Mouse (Mus musculus): ENCODE results near the gene Psmd6.

GRCm38 (mm10) chr14:14120230-14121096, at the start of gene Psmd6:
- TF ChIP-seq UBTF (IDR thresholded peaks at IDR 0.05; ENCODE audit: low read depth, low read length), result no peak
- TF ChIP-seq ZKSCAN1 (IDR thresholded peaks at IDR 0.05; ENCODE audit: borderline replicate concordance, low read depth, low read length), result no peak
- peak; percentile 58 to 96; a peak in 3 of 4 replicates for TF ChIP-seq CTCF (conservative IDR thresholded peaks at IDR 0.05 in 1 of 2, IDR thresholded peaks at IDR 0.05 in 1 of 2; ENCODE audit: low read depth in 2 of 2, low read length in 2 of 2)
- TF ChIP-seq GABPA (IDR thresholded peaks at IDR 0.05; ENCODE audit: insufficient replicate concordance, low read depth, low read length), result peak; percentile 57; the same call in 1 of the 2 replicates
- TF ChIP-seq MAZ (IDR thresholded peaks at IDR 0.05; ENCODE audit: low read depth, low read length), result no peak
- TF ChIP-seq POLR2AphosphoS2 (IDR thresholded peaks at IDR 0.05; ENCODE audit: low read depth, low read length), result no peak
- no peak for TF ChIP-seq USF2 (conservative IDR thresholded peaks at IDR 0.05; ENCODE audit: low read depth, low read length)
- no peak for TF ChIP-seq MAX (IDR thresholded peaks at IDR 0.05; ENCODE audit: low read length)
- no peak for TF ChIP-seq ZC3H11A (IDR thresholded peaks at IDR 0.05; ENCODE audit: low read depth, low read length)
- TF ChIP-seq EP300 (IDR thresholded peaks at IDR 0.05; ENCODE audit: low read length), result no peak
- TF ChIP-seq ELF1 (IDR thresholded peaks at IDR 0.05; ENCODE audit: low read depth, low read length), result peak; percentile 66
